Mouse (Mus musculus) bone marrow, adult 2 months (tissue): Measurements from ENCODE around the gene Zkscan4.
"Not testable (repeated sequence)": the region's sequence is repeated elsewhere in the genome, so short reads cannot be mapped to it uniquely, and the experiment has no call there.

Source experiments
- CTCF ChIP-seq: fragments of 200-500 bp; IDR thresholded peaks from 2 replicates; pipeline ENCODE4 v1.5.1; 2011; ENCODE audit warnings: low read length, control low read depth; ENCODE audit not compliant: control insufficient read depth, insufficient read depth
- POLR2A ChIP-seq: fragments of 200-500 bp; IDR thresholded peaks from 2 replicates; pipeline ENCODE4 v1.6.1; 2011; ENCODE audit warnings: low read depth, mild to moderate bottlenecking, control low read depth, low read length, borderline replicate concordance; ENCODE audit not compliant: control insufficient read depth

GRCm38 (mm10) chr13:21462516-21462915 lies 16.2 kb upstream of the Zkscan4 start:
- not testable (repeated sequence) for TF ChIP-seq CTCF, POLR2A
